Mouse (Mus musculus): ENCODE measurements around the gene Clint1.
A peak's percentile ranks its signal among the peaks of the same experiment; 100 is the strongest.

- TF ChIP-seq EP300 (IDR thresholded peaks at IDR 0.05; ENCODE audit: low read depth) (peak; percentile 77; the same call in 1 of the 2 replicates), CTCF (IDR thresholded peaks at IDR 0.05; ENCODE audit: low read depth) (no peak)
Measured at GRCm38 (mm10) chr11:45955127-45955627, 103.3 kb downstream of the Clint1 start, which contains the start of gene Thg1l.

Data from heart, postnatal 0 days (tissue).